Mouse (Mus musculus): ENCODE results near the gene Slc4a1ap.

Gene Slc4a1ap

DNA sequence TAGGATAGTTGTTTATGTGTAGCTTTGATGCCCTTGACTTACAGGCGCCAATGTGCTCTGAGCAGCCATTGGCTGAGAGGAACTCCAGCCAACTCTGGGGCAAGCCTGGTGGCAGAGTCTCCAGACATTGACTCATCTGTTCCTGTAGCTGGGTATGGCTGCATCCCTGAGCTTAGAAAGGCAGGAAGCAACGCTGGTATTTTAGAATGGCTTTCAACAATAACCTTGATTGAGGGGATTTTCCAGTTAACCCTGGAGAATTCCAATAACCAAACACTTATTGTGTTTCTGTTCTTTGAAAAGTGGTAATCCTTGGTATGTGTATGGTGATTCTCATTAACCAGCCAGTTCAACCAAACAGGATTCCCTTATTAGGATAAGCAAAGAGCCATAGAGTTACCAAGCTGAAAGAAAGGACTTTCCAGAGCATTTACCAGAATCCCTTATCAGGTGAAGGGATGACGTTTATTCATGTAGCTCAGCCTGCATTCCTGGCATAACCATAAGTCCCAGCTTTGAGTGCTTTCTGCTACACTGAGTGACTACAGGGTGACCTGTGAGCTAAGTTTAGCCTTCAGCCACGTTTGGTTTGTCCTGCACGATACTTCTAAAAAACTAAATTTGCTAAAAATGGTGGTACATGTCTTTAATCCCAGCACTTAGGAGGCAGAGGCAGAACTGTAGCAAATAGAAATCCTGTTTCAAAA is 41.3 kb downstream of the Slc4a1ap start:
- no peak for DNase-seq

DNA sequence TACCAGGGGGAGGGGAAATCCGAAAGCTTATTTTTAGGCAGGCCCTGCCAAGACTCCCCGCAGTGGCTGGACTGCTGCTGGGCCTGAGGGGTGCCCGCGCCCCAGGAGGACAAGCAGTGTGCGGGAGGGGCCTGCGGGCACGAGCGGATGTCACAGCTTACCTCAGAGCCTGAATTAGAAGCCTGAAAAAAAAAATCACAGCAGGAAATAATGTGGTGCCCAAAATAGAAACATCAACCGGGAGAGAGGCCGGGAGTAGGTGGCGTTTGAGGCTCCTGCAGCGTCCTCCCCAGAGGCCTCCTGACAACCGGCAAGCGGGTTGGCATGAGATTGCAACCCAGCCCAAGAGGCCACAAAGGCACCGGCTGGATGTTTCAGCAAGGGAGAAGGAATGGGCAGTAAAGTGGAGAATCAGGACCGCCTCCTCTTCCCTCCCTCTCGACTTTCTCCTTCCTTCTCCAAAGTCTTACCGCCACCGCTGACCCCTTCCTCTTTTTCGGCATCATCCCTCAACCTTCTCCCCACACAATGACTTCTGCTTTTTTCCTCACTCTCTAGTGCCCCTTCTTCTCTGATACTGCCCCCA is 44.3 kb downstream of the Slc4a1ap start:
- peak; percentile 19 to 34 for DNase-seq

DNA sequence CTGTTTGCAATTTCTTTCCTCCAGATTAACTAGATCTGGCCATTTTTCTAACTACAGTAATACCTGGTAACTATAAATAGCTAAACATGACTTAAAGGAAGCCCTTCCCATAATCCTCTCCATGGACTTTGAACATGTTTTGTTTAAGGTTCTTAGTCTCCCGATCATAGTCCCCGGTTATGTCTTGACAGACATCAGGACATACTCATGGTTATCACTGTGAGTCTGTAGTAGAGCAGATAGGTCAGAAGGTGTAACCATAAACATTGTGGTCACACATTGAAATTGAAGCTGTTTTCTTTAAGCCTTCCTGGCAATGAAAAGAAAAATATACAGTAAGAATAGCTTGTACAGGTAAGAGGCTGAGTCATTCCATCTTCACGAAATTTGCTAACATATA is 46.9 kb downstream of the Slc4a1ap start:
- DNase-seq, result no peak

DNA sequence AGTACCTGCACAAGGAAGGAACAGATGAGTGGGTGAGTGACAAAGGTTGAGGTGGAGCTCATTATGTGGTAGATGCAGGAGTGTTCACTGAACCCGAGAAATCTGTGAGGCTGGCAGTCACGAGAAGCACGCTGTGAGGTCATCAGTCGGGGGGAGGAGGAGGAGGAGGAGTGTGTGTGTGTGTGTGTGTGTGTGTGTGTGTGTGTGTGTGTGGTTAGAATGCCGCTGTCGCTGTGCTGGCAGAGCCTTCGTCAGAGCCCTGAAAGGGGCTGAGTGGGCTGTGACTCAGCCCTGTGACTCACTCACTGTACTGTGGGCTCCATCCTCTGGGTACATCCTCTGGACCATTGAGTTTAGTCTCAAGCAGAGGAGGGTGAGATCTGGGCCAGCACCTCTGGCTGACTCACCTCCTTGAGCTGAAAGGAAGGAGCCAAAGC is 49.8 kb downstream of the Slc4a1ap start:
- peak; percentile 45 to 49 for DNase-seq

DNA sequence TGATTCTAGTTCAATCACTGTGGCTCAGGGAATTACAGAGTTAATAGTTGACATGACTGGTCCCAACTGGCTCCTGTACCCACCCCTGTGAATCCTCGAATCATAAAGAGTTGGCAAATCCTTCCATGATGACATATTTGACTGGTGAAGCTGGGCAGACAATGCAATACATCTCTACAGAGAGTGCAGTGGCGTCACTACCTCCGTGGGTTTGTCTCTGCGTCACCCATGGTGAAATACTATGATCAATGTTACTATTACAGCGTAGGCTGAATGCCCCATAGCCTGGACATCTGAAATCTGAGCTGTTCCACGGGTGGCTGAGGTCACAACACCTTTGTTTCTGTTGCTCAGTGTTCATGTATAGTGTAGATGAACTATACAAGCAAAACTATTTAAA is 54.5 kb downstream of the Slc4a1ap start:
- no peak for DNase-seq

DNA sequence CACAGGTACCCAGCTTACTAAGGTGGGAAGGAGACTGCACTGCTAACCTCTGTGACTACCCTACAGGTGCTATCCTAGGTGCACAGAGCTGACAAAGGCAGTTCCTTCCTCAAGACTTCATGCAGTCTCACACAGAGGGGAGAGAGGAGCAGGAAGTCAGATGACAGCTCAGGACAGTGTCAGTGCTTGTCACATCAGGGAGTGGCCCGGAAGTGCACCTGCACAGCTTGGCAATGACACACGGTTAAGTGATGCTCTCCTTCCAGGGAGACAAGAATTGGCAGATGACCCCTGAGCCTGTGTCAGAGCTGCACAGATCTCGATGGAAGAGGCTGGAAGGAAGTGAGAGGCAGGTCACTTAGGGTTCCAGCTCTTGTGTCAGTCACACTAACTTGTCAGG is 55.1 kb downstream of the Slc4a1ap start:
- DNase-seq, result no peak

DNA sequence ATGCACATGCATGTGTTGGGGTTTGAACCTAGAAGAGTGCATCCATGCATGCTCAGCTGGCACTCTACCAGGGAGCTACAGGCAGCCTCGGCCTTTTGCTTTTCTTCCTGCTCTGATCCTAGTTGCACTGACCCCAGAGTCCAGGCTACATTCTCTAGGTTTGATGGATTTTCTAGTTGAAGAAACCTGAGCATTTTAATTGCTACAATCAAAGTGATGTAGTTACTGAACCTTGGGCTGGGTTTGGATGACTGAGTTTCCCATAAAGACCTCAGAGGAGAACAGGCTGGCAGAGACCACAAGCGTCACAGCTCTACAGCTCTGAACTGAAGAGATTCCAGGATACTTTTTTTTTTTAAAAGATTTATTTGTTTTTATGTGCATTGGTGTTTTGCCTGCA is 56.5 kb downstream of the Slc4a1ap start:
- no peak for DNase-seq

DNA sequence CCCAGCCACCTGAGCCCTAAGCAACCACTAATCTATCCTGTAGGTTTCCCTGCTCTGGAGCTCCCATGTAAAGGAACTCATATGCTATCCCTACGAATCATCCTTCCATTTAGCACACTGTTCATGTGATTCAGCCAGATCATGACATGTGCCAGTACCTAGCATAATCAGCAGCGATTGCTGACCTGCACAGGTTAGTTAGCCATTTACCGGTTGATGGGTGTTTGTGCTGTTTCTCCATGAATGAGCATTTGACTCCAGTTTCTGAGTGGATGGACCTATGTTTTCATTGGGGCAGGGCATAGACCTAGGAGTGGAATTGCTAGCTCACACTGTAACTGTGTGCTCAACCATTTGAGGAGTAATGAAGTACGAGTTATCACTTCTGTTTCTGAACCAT is 58.7 kb downstream of the Slc4a1ap start:
- no peak for DNase-seq

DNA sequence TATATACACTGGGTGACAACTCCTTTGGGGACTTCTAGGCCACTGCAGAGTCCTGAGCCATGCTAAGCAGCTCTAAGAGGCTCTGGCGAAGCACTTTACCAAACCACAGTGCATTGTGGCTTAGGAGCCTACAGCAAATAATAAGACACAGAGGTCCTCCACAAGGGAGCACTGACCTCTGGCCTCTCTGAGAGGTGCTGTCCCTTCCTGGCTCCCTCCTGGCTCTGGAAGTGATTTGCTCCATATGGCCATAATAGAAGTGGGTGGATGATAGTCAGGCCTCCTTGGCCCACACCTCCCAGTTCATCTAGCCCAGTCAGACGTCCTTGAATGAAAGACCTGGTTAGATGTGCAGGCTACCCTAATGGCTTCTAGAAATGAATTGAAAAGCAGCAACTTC is 61.2 kb downstream of the Slc4a1ap start:
- DNase-seq, result no peak

DNA sequence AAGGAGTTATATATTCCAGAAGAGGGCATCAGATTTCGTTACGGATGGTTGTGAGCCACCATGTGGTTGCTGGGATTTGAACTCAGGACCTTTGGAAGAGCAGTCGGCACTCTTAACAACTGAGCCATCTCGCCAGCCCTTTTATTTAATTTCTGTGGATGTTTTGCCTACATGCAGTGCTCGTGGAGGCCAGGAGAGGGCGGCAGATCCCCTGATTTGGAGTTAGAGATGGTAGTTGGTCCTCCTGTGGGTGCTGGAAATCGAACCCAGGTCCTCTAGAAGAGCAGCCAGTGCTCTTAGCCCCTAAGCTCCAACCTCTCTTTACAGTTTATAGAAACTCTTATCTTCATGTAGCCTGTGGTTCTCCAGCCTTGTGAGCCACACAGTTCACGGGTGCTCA is 61.9 kb downstream of the Slc4a1ap start:
- DNase-seq, result peak; percentile 14 to 15

DNA sequence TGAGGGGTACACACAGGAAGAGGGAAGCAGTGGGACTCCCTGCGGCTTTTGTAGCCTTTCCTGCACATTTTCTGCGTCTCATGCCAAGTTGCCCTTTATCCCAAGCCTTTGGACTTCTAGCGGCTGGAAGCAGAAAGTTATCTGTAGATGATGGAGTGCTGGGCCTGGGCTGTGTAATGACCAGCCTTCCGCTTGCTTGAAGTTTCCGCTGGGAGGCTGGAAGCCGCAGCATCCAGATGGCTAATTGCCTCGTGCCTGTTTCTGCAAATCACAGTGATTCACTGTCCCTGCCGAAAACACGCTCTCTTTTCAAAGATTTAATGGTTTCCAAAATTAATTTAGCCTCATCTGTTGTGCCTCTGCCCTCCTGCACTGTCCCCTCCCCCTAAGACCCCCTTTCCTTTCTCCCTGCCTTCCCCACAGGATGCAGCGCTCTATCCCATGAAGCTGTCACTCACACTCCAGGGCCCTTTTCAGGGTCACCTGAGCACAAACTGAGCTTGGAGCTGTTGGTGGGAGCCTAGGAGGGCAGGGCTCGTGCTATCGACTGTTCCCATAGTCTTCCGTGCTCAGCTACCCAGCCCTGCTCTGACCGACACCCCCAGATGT is 63.0 kb downstream of the Slc4a1ap start:
- no peak for DNase-seq

DNA sequence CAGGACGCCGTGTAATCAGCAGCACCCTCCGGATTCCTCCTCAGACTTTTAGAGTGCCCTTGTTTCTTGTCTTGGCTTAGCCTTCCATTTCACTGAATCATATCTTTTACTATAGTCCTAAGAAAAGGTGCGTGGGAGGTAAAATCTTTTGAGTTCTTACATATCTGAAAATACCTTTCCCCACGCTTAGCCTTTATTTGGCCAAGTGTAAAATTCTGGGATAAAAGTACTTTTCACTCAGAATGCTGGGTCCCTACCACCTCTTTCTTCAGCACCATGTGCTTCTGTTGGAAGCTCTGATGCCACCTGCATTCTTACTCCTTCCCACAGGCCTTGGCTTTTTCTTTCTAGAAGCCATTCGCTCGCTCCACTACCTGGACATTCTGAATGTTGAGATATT is 64.3 kb downstream of the Slc4a1ap start:
- DNase-seq, result no peak

DNA sequence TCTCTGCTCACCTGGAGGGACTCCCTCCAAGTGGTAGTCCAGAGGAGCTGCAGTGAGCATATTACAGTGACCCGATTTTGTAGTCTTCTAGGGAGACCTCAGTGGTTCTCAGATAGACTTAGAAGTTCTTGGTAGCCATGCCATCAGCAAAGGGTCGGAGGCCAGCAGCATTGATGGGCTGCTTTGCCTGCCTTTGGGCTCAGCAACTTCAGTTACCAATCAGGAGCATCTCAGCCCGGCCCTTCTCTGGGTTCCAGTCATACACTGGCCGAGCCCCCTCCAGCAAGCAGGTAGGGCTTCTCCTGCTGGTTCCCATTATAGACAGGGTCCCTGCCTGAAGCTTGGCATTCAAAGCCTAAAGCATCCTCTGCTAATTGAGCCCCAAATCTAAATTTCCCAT is 69.1 kb downstream of the Slc4a1ap start:
- no peak for DNase-seq

DNA sequence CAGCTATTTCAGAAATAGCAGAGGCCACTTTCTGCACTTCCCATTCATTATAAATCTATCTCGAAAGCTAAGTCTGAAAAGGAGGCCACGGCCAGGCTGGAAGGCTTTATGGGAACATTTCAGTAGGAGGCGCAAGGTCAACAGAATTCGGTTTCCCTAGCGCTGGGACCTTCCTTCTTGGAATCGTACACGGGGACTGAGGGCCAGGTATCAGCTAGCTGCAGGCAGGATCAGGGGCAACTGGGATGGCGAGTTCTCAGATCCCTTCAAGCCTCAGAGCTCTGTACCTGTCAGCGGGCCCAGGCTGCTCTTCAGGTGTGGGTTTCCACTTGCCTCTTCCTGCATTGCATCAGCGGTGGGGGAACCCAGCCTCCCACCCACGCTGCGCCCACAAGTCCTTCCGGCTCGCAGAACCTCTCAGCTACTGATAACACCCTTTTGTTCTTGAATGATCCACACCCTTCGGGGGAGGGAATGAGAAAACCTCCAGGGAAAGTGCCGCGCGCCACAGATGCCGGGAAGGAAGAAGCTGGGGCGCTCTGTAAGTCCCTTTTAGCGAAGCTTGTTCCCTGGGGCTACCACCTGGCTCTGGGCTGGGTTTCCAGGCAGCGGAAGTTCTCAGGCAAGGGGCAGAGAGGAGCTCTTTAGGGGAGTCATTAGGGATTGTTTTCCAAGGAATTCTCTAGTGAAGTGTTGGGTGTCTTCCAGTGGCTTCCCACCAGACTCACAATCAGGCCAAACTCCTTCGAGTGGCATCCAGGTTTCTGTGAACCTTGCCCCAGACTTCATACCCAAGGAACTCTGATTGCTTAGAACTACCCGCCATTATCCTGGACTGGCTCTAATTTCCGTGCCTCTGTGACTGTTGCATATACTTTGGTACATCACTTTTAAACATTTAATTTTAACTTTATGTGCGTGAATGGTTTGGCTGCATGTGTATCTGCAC is 70.0 kb downstream of the Slc4a1ap start, which contains the start of gene Mrpl33:
Gene Mrpl33 (plus strand): TSS at position 455 of the 949 bp plus-strand sequence.
- peak; percentile 60 to 64 for DNase-seq

DNA sequence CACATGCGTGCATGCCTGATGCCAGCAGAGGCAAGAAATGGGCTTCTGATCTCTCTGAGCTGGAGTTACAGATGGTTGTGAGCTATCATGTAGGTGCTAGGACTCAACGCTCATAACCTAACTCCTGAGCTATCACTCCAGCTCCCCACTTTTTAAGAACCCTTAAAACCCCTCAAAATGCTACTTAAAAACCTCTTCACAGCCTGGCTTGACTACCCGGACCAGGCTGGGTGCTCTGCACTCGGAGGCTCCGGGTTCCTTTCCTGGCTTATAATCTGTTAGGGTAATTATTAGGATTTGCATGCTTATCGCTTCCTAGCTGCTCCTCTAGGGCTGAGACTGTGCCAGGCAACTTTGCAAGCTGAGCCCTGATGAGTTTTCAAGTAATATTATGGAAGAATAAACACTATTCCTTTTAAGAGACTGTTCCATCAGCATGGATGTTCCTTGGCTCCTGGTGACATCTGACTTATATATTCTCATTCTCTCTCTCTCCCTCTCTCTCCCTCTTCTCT is 70.7 kb downstream of the Slc4a1ap start:
- DNase-seq, result no peak

DNA sequence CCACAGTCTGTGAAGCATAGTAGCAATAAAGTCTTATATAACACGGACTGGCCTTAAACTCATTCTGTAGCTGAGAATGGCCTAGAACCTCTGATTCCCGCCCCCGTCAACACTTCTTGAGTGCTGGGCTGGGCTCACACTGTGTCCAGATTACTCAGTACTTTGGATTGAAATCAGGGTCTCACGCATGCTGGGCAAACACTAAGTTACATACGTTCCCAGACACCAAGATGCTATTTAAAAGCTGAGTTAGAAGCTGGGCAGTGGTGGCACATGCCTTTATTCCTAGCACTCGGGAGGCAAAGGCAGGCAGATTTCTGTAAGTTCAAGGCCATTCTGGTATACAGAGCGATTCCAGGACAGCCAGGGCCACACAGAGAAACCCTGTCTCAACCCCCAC is 71.3 kb downstream of the Slc4a1ap start:
- no peak for DNase-seq

DNA sequence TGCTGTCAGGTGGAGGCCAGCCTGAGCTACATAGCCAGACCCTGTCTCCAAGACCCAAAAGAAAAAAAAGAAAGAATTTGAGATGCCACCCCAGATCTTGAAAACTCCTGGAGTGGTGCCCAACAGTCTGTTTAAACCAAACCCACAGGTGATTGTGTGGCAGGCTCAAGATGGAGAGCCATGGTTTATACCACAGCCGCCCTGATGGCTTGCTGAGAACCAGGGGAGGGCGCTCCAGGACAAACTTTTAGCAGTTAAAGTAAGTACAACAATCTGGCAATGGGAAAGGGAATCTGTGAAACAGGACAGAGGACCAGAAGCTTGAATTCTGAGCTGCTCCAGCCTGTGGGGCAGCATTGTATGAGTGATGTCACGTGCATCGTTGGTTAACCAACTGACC is 71.8 kb downstream of the Slc4a1ap start:
- peak; percentile 8 for DNase-seq

DNA sequence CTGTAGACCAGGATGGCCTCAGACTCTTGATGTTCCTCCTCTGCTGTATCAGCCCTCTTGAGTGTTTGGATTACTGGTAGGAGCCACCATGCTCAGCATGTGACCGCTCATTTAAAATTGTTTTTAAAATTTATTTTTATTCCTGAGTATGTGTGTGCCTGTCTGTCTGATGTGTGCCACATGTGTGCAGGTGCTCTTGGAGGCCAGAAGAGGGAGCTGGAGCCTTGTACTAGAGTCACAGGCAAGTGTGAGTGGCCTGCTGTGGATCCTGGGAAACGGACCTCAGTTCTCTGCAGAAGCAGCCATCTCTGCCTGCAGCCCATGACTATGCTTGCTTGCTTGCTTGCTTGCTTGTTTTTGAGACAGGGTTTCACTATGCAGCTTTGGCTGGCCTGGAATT is 72.4 kb downstream of the Slc4a1ap start:
- no peak for DNase-seq

DNA sequence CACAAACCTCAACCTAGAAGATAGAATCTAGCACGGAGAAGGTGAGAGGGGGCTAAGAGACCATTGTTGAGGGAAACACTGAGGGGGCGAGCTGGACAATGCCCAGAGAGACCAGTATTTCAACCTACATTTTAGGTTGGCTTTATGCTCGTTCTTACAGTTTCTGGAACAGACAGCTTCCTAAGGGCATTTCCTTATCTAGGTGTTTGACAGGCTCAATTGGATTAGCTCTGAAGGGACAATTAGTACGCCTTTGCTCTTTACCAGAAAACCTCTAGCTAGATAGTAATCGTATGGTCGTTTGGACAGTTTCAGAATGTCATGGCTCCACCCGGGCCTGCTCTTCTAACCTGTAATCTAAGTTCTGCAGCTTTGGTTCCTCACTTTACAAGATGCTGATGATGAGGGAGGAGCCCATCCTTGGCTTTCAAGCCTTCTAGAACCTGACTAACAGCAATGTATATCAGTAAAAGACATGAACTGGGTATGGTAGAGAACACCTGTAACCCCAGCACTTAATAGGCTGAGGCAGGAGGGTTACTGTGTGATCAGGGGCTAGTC is 74.4 kb downstream of the Slc4a1ap start:
- no peak for DNase-seq

DNA sequence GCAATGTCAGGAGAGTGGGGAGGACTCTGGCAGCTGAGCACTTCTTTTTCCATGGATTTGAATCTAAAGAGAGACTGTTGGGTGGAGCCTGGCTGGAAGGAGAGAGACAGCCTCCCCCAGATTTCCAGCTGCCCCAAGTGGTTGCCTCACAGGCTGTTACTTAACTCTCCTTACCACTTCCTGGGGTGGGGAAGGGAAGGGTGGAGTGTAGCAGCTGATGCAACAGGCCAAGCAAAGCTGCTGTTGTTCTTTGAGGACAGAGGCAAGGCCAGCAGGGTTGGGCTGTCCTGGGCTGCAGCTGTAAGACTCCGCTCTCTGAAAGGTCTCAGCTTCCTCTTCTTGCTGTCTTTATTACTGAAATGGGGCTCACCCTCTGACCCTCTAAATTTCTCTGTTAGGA is 75.6 kb downstream of the Slc4a1ap start:
- no peak for DNase-seq

DNA sequence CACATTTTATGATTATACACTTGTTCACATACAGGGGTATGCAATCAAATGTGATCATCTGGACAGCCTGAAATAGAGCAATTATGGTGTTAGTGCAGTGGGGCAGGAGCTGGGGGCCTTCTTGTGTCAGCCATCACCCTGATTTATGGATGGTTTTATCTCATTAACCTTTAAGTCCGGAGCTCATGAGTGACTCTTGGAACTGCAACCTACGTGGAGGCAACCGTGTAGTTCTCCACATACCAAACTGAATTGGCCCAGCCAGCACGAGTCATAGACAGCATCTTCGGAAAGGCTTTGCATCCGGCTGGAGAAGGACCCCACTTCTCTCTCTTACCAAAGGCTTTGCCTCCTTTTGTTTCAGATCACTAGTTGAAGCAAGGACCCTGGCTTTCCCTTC is 77.0 kb downstream of the Slc4a1ap start:
- no peak for DNase-seq

DNA sequence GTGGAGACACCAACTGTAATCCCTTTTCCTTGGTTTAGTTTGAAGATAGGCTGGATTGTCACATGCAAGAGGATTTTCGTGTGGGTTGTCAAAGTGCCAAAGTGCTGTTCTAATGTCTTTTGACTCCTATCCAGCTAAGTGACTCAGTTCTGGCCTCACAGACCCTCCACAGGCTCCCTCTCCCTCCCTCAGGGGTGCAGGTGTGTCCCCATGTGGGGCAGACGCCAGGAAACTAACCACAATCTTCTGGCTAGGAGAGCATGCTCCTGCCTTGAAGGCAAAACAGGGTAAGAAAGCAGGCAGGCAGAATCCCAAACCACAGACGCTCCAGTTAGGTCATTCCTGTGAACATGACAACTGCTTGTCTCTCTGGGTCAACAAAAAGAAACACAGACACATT is 79.4 kb downstream of the Slc4a1ap start:
- DNase-seq, result no peak

All from B cell, adult 2 months (primary cell).